Mouse (Mus musculus): Measurements from ENCODE around the gene Ctsd.

DNA sequence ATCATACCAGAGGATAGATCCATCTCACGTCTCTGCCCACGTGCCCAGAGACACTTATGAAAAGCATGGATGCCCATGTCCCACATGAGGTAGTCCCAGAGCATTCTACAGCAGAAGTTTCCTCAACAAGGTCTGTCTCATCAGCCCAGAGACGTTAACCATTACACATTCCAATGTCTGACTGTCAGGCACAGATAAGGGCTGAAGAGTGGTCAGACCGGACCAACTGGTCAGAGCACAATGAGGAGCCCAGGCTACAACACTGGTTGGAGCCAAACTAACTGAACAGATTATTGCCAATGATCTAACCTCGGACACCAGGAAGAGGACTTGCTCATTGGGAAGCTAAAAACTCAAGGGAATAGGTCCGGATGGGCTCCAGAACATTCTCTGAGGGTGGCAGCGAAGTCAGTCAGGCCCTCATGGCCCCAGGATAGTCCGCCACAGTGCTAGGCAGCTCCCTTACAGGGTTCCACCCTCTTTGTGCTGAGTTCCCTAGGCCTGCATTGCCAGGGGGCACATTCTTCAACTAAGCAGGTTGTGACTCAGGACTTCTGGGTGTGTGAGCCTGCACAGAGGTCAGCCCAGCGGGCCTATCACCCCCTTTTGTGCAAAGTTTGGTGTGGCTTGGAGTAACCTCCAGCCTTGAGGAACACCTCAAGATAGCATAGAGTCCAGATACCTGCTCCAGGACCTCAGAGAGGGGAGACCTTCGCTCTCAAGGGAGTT, 46.5 kb upstream of the Ctsd start, which contains the start of gene Syt8:
- TF ChIP-seq POLR2A (IDR thresholded peaks at IDR 0.05; ENCODE audit: insufficient read depth, low read depth, low read length) = no peak
- no peak for TF ChIP-seq CTCF (IDR thresholded peaks at IDR 0.05; ENCODE audit: insufficient read depth, low read depth, low read length)
